Mouse (Mus musculus) embryonic facial prominence, embryonic 11.5 days (tissue): ENCODE data around the gene Srd5a1. TPM values are rescaled to one million over a fixed set of nuclear protein-coding genes. Genes with fewer than 3 reads are reported as not detected.

Experiments used
- ATAC-seq: fragments of 200-750 bp; cut with Nextera tagmentation; replicated peaks from 2 replicates; pipeline ENCODE4 v1.8.0; 2017; ENCODE audit warnings: low read depth; ENCODE audit not compliant: insufficient number of reproducible peaks, low FRiP score, low TSS enrichment
- DNase-seq: peaks from one replicate; pipeline ENCODE4 v3.0.0-alpha.2; 2015; ENCODE audit warnings: low spot score
- H3K27ac ChIP-seq: fragments of 300-500 bp; sonication (generic); replicated peaks from 2 replicates; pipeline ENCODE4 v1.5.1; 2014; ENCODE audit warnings: mild to moderate bottlenecking, low read depth, low read length, control low read depth
- H3K27me3 ChIP-seq: fragments of 300-500 bp; sonication (generic); 2 replicates; pipeline ENCODE4 v1.6.1; 2014; ENCODE audit warnings: mild to moderate bottlenecking, low read length, moderate library complexity, mixed read lengths; ENCODE audit not compliant: control insufficient read depth, insufficient read depth
- H3K36me3 ChIP-seq: fragments of 300-500 bp; sonication (generic); replicated peaks from 2 replicates; pipeline ENCODE4 v1.6.1; 2014; ENCODE audit warnings: low read depth, mild to moderate bottlenecking, low read length, moderate library complexity, mixed read lengths; ENCODE audit not compliant: control insufficient read depth, insufficient read depth
- H3K4me1 ChIP-seq: fragments of 300-500 bp; sonication (generic); 2 replicates; pipeline ENCODE4 v1.6.1; 2014; ENCODE audit warnings: low read length, mixed read lengths; ENCODE audit not compliant: control insufficient read depth, insufficient read depth
- H3K4me2 ChIP-seq: fragments of 300-500 bp; sonication (generic); 2 replicates; pipeline ENCODE4 v1.6.1; 2014; ENCODE audit warnings: low read depth, mild to moderate bottlenecking, control low read depth, low read length, moderate library complexity
- H3K4me3 ChIP-seq: fragments of 300-500 bp; sonication (generic); 2 replicates; pipeline ENCODE4 v1.5.1; 2014; ENCODE audit warnings: low read depth, low read length, control low read depth
- H3K9ac ChIP-seq: fragments of 300-500 bp; sonication (generic); replicated peaks from 2 replicates; pipeline ENCODE4 v1.6.1; 2014; ENCODE audit warnings: mild to moderate bottlenecking, control low read depth, low read length
- H3K9me3 ChIP-seq: fragments of 300-500 bp; sonication (generic); replicated peaks from 2 replicates; pipeline ENCODE4 v1.6.1; 2016; ENCODE audit warnings: mild to moderate bottlenecking, low read length, inconsistent platforms, mixed read lengths; ENCODE audit not compliant: control insufficient read depth
- WGBS: fragments of 180-500 bp; shearing (Covaris S2); extraction: QIAGEN DNeasy Blood & Tissue Kit; methylation state at CpG from one replicate; pipeline ENCODE4 v1.1.7; 2014; 5-methylcytosine and 5-hydroxymethylcytosine counted together
- polyA plus RNA-seq: library from polyadenylated mRNA; unstranded; fragments of >200 nt; fragmentation: Nextera tagmentation; extraction: Ambion mirVana; gene quantifications from 2 replicates; pipeline ENCODE4 v1.2.1, GENCODE M21; 2014

Gene Srd5a1
- polyA plus RNA-seq, 1 experiment from 2014 or later: 20.8 TPM

GRCm38 (mm10) chr13:69545019-69545418 is 66.2 kb downstream of the Srd5a1 start:
- no peak overlapping the region for H3K4me3 ChIP-seq
- no peak overlapping the region for H3K27ac ChIP-seq
- no peaks in the 10 kb centered on the region for H3K4me1 ChIP-seq
- 24% methylated on average over 3 of the region's 3 CpGs for WGBS
- no peaks in the 10 kb centered on the region for H3K36me3 ChIP-seq
- no peak overlapping the region for H3K4me2 ChIP-seq
- no peak overlapping the region for H3K9ac ChIP-seq
- peak; percentile 77 for DNase-seq
- ATAC-seq: no peak
- no peaks in the 10 kb centered on the region for H3K9me3 ChIP-seq
- H3K27me3 ChIP-seq: no peaks in the 10 kb centered on the region

GRCm38 (mm10) chr13:69543595-69543994 is 67.6 kb downstream of the Srd5a1 start:
- Histone ChIP-seq H3K9me3 (no peaks in the 10 kb centered on the region), H3K27me3 (no peaks in the 10 kb centered on the region), H3K36me3 (no peaks in the 10 kb centered on the region), H3K4me2 (no peak overlapping the region), H3K4me1 (no peaks in the 10 kb centered on the region; the same call in 1 of the 2 replicates), H3K9ac (no peak overlapping the region), H3K27ac (no peak overlapping the region), H3K4me3 (no peak overlapping the region)
- 55% methylated on average over 12 of the region's 12 CpGs for WGBS
- ATAC-seq (0 out of 2 replicates have a peak, but pooled peaks have one; percentile 17), DNase-seq (no peak)

DNA sequence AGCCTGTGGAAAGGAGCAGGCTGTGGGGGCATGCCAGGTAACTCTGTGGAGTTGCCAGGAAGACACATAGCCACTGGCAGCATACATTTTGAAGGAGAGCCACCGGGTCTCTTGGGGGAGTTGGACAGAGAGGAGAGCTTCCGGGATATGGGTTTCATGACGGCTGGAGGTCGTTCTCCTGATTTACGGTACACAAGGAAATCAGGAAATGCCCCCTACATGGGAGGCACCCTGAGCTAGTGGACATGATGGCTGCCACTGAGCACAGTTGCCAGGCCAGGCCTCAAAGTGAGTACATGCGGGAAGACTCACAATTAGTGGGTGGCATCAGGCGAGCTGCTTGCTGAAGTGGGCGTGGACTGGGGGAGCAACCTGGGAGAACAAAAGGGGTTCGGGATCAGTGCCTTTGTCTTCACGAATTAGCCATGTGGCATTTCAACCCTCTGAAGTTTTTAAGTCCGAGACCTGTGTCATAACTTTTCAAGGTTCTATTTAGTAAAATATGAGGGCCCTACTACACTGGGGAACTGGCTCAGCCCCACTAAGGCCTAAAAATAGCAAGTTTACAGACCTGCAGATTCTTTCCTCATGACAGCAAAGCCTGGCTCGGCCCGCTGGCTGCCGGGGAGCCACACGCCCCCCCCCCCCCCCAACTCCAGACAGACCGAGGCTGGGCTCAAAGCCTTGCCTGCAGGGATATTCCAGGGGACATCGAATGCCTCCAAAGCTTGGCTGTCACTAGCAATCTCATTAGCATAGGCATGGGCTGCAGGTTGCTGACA is 68.5 kb downstream of the Srd5a1 start:
- no peak overlapping the region for H3K4me3 ChIP-seq
- ATAC-seq: no peak
- 43% methylated on average over 16 of the region's 17 CpGs for WGBS

GRCm38 (mm10) chr13:69541776-69542175 is 69.5 kb downstream of the Srd5a1 start:
- Histone ChIP-seq H3K27me3 (no peaks in the 10 kb centered on the region), H3K4me3 (no peak overlapping the region), H3K9ac (no peak overlapping the region), H3K9me3 (no peaks in the 10 kb centered on the region), H3K27ac (no peak overlapping the region), H3K4me1 (peaks cover 2% of the 10 kb centered on the region; the same call in 1 of the 2 replicates), H3K36me3 (no peaks in the 10 kb centered on the region), H3K4me2 (no peak overlapping the region)
- ATAC-seq: no peak
- DNase-seq: no peak
- 68% methylated on average over 10 of the region's 10 CpGs for WGBS

More for the DNA sequence above, 68.5 kb downstream of the Srd5a1 start:
- no peak overlapping the region for H3K9ac ChIP-seq
- H3K4me2 ChIP-seq: no peak overlapping the region; the same call in 1 of the 2 replicates
- no peak overlapping the region for H3K27ac ChIP-seq
- no peaks in the 10 kb centered on the region for H3K27me3 ChIP-seq
- peaks cover 2% of the 10 kb centered on the region; the same call in 1 of the 2 replicates for H3K4me1 ChIP-seq
- DNase-seq: no peak
- H3K9me3 ChIP-seq: no peaks in the 10 kb centered on the region
- H3K36me3 ChIP-seq: no peaks in the 10 kb centered on the region

- WGBS: 82% methylated on average over 6 of the region's 6 CpGs
- H3K9ac ChIP-seq: no peak overlapping the region
- no peak overlapping the region for H3K27ac ChIP-seq
- H3K4me3 ChIP-seq: no peak overlapping the region
- peaks cover 2% of the 10 kb centered on the region; the same call in 1 of the 2 replicates for H3K4me1 ChIP-seq
- no peaks in the 10 kb centered on the region for H3K9me3 ChIP-seq
- H3K36me3 ChIP-seq: no peaks in the 10 kb centered on the region
- no peaks in the 10 kb centered on the region for H3K27me3 ChIP-seq
- H3K4me2 ChIP-seq: no peak overlapping the region
- DNase-seq: no peak
- ATAC-seq: no peak
Observed at GRCm38 (mm10) chr13:69541209-69541608, 70.0 kb downstream of the Srd5a1 start.

DNA sequence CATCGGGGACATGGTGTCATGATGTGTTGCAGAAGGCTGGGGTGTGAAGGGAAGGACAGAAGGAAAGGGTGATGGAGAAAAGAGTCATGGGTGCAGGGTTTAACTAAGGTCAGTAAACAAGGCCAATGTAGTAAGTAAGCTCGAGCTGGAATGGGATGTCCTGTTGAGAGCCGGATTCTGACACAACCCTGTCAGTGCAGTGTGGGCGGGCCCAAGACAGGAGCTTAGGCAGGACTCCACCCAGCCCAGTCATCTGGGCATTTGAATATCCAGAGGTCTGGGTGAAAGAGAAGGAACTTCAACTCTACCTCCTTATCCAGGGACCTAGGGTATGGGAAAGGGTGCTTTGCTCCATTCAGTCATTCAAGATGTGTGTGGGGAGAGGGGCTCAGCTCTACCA is 72.9 kb downstream of the Srd5a1 start:
- ATAC-seq (no peak), DNase-seq (peak; percentile 30)
- Histone ChIP-seq H3K9me3 (no peaks in the 10 kb centered on the region), H3K4me3 (no peak overlapping the region), H3K27ac (no peak overlapping the region), H3K4me2 (no peak overlapping the region), H3K27me3 (no peaks in the 10 kb centered on the region), H3K36me3 (no peaks in the 10 kb centered on the region), H3K4me1 (peaks cover 2% of the 10 kb centered on the region; the same call in 1 of the 2 replicates), H3K9ac (no peak overlapping the region; the same call in 1 of the 2 replicates)
- 15% methylated on average over 4 of the region's 4 CpGs for WGBS

DNA sequence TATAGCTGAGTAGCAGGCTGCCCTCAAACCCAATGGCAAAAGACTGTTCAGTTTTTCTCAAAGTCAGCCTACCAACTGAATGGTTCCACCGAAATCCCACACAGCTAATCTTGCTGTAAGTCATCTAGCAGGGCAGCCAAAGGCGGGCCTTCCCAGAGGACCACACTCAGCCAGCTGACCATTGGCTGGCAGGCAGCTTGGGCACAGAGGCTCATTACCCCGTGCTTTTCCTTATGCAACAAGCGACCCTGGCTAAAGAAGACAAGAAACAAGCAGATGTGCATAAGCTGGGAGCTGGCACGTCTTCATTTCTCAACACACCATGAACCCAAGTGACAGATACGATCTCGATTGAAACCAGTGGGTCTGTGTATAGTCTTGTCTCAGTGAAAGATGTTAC is 73.9 kb downstream of the Srd5a1 start:
- no peaks in the 10 kb centered on the region for H3K36me3 ChIP-seq
- H3K27ac ChIP-seq: no peak overlapping the region
- no peaks in the 10 kb centered on the region for H3K9me3 ChIP-seq
- DNase-seq (no peak), ATAC-seq (no peak)
- peaks cover 2% of the 10 kb centered on the region for H3K4me1 ChIP-seq
- H3K9ac ChIP-seq: no peak overlapping the region
- H3K27me3 ChIP-seq: no peaks in the 10 kb centered on the region
- no peak overlapping the region for H3K4me2 ChIP-seq
- no peak overlapping the region for H3K4me3 ChIP-seq
- 79% methylated on average over 7 of the region's 7 CpGs for WGBS

- Histone ChIP-seq H3K4me1 (peaks cover 9% of the 10 kb centered on the region), H3K4me3 (no peak overlapping the region), H3K27me3 (no peaks in the 10 kb centered on the region), H3K36me3 (no peaks in the 10 kb centered on the region), H3K4me2 (no peak overlapping the region; the same call in 1 of the 2 replicates), H3K27ac (no peak overlapping the region), H3K9me3 (no peaks in the 10 kb centered on the region), H3K9ac (no peak overlapping the region)
- DNase-seq (no peak), ATAC-seq (no peak)
- WGBS: 80% methylated on average over 4 of the region's 4 CpGs
Observed at GRCm38 (mm10) chr13:69536021-69536420, 75.2 kb downstream of the Srd5a1 start.
